Mouse (Mus musculus): ENCODE measurements around the gene Tmem237. TPM values are rescaled to one million over a fixed set of nuclear protein-coding genes. Genes with fewer than 3 reads are reported as not detected.

The Tmem237 gene
- polyA plus RNA-seq, 1 experiment from 2014 or later, result 43.3 TPM

GRCm38 (mm10) chr1:59152346-59152745, 32.1 kb upstream of the Tmem237 start:
- Histone ChIP-seq H3K4me3 (ENCODE audit: low read depth, low read length) (no peak overlapping the region), H3K36me3 (ENCODE audit: insufficient read depth) (no peaks in the 10 kb centered on the region), H3K4me1 (ENCODE audit: insufficient read depth) (no peaks in the 10 kb centered on the region), H3K9ac (no peak overlapping the region), H3K27me3 (ENCODE audit: insufficient read depth, low read length) (no peaks in the 10 kb centered on the region), H3K27ac (ENCODE audit: low read depth) (no peak overlapping the region), H3K4me2 (no peak overlapping the region), H3K9me3 (ENCODE audit: low read depth, low read length) (no peaks in the 10 kb centered on the region)
- DNase-seq (no peak), ATAC-seq (ENCODE audit: insufficient read depth) (no peak)
- WGBS, result 72% methylated on average over 4 of the region's 4 CpGs
- TF ChIP-seq CTCF (IDR thresholded peaks at IDR 0.05; ENCODE audit: low read depth), result no peak

- Histone ChIP-seq H3K4me2 (no peak overlapping the region), H3K27ac (ENCODE audit: low read depth) (no peak overlapping the region), H3K9ac (no peak overlapping the region), H3K4me3 (ENCODE audit: low read depth, low read length) (no peak overlapping the region), H3K4me1 (ENCODE audit: insufficient read depth) (no peaks in the 10 kb centered on the region), H3K36me3 (ENCODE audit: insufficient read depth) (no peaks in the 10 kb centered on the region), H3K27me3 (ENCODE audit: insufficient read depth, low read length) (no peaks in the 10 kb centered on the region), H3K9me3 (ENCODE audit: low read depth, low read length) (no peaks in the 10 kb centered on the region)
- ATAC-seq (ENCODE audit: insufficient read depth), result no peak
- WGBS, result 67% methylated on average over 5 of the region's 5 CpGs
- TF ChIP-seq CTCF (IDR thresholded peaks at IDR 0.05; ENCODE audit: low read depth), result peak; percentile 10; the same call in 1 of the 2 replicates
- no peak for DNase-seq
Observed at GRCm38 (mm10) chr1:59150542-59150941, 30.3 kb upstream of the Tmem237 start.

GRCm38 (mm10) chr1:59144543-59144942, 24.3 kb upstream of the Tmem237 start:
- WGBS, result 71% methylated on average over 10 of the region's 10 CpGs
- no peaks in the 10 kb centered on the region for H3K36me3 ChIP-seq (ENCODE audit: insufficient read depth)
- no peaks in the 10 kb centered on the region for H3K27me3 ChIP-seq (ENCODE audit: insufficient read depth, low read length)
- DNase-seq (no peak), ATAC-seq (ENCODE audit: insufficient read depth) (no peak)
- H3K4me2 ChIP-seq, result no peak overlapping the region
- no peaks in the 10 kb centered on the region for H3K9me3 ChIP-seq (ENCODE audit: low read depth, low read length)
- no peak overlapping the region for H3K9ac ChIP-seq
- H3K4me3 ChIP-seq (ENCODE audit: low read depth, low read length), result no peak overlapping the region
- H3K27ac ChIP-seq (ENCODE audit: low read depth), result no peak overlapping the region
- H3K4me1 ChIP-seq (ENCODE audit: insufficient read depth), result no peaks in the 10 kb centered on the region
- TF ChIP-seq CTCF (IDR thresholded peaks at IDR 0.05; ENCODE audit: low read depth), result peak; percentile 49

GRCm38 (mm10) chr1:59142809-59143208, 22.6 kb upstream of the Tmem237 start:
- H3K36me3 ChIP-seq (ENCODE audit: insufficient read depth), result no peaks in the 10 kb centered on the region
- peak; percentile 81 for TF ChIP-seq CTCF (IDR thresholded peaks at IDR 0.05; ENCODE audit: low read depth)
- no peak overlapping the region for H3K27ac ChIP-seq (ENCODE audit: low read depth)
- H3K4me1 ChIP-seq (ENCODE audit: insufficient read depth), result no peaks in the 10 kb centered on the region
- H3K4me3 ChIP-seq (ENCODE audit: low read depth, low read length), result no peak overlapping the region
- H3K9ac ChIP-seq, result no peak overlapping the region
- no peaks in the 10 kb centered on the region for H3K9me3 ChIP-seq (ENCODE audit: low read depth, low read length)
- no peak for ATAC-seq (ENCODE audit: insufficient read depth)
- no peak overlapping the region for H3K4me2 ChIP-seq
- H3K27me3 ChIP-seq (ENCODE audit: insufficient read depth, low read length), result no peaks in the 10 kb centered on the region
- DNase-seq, result peak; percentile 85

- Histone ChIP-seq H3K9me3 (ENCODE audit: low read depth, low read length) (no peaks in the 10 kb centered on the region), H3K4me1 (ENCODE audit: insufficient read depth) (no peaks in the 10 kb centered on the region), H3K9ac (no peak overlapping the region), H3K27me3 (ENCODE audit: insufficient read depth, low read length) (no peaks in the 10 kb centered on the region), H3K4me2 (no peak overlapping the region), H3K4me3 (ENCODE audit: low read depth, low read length) (no peak overlapping the region), H3K36me3 (ENCODE audit: insufficient read depth) (no peaks in the 10 kb centered on the region), H3K27ac (ENCODE audit: low read depth) (no peak overlapping the region)
- WGBS, result 23% methylated on average over 5 of the region's 5 CpGs
- peak; percentile 87 for DNase-seq
- peak; percentile 88 for ATAC-seq (ENCODE audit: insufficient read depth)
- TF ChIP-seq CTCF (IDR thresholded peaks at IDR 0.05; ENCODE audit: low read depth), result no peak
Observed at GRCm38 (mm10) chr1:59134419-59134818, 14.2 kb upstream of the Tmem237 start.

GRCm38 (mm10) chr1:59128879-59129278, 8.7 kb upstream of the Tmem237 start:
- Histone ChIP-seq H3K4me2 (no peak overlapping the region), H3K27me3 (ENCODE audit: insufficient read depth, low read length) (no peaks in the 10 kb centered on the region; the same call in 1 of the 2 replicates), H3K9me3 (ENCODE audit: low read depth, low read length) (no peaks in the 10 kb centered on the region), H3K36me3 (ENCODE audit: insufficient read depth) (no peaks in the 10 kb centered on the region), H3K4me3 (ENCODE audit: low read depth, low read length) (no peak overlapping the region), H3K4me1 (ENCODE audit: insufficient read depth) (no peaks in the 10 kb centered on the region), H3K9ac (no peak overlapping the region), H3K27ac (ENCODE audit: low read depth) (no peak overlapping the region)
- ATAC-seq (ENCODE audit: insufficient read depth) (0 out of 2 replicates have a peak, but pooled peaks have one; percentile 28), DNase-seq (peak; percentile 54)
- WGBS, result 31% methylated on average over 7 of the region's 7 CpGs
- TF ChIP-seq CTCF (IDR thresholded peaks at IDR 0.05; ENCODE audit: low read depth), result no peak

GRCm38 (mm10) chr1:59125558-59125957, 5.3 kb upstream of the Tmem237 start:
- no peak overlapping the region for H3K4me3 ChIP-seq (ENCODE audit: low read depth, low read length)
- no peaks in the 10 kb centered on the region; the same call in 1 of the 2 replicates for H3K27me3 ChIP-seq (ENCODE audit: insufficient read depth, low read length)
- H3K36me3 ChIP-seq (ENCODE audit: insufficient read depth), result no peaks in the 10 kb centered on the region
- ATAC-seq (ENCODE audit: insufficient read depth) (no peak), DNase-seq (no peak)
- no peaks in the 10 kb centered on the region for H3K9me3 ChIP-seq (ENCODE audit: low read depth, low read length)
- no peaks in the 10 kb centered on the region for H3K4me1 ChIP-seq (ENCODE audit: insufficient read depth)
- TF ChIP-seq CTCF (IDR thresholded peaks at IDR 0.05; ENCODE audit: low read depth), result no peak
- H3K4me2 ChIP-seq, result no peak overlapping the region
- H3K9ac ChIP-seq, result no peak overlapping the region
- no peak overlapping the region for H3K27ac ChIP-seq (ENCODE audit: low read depth)
- WGBS, result 49% methylated on average over 5 of the region's 5 CpGs

GRCm38 (mm10) chr1:59110524-59110923, 9.7 kb downstream of the Tmem237 start:
- Histone ChIP-seq H3K36me3 (ENCODE audit: insufficient read depth) (peaks cover 45% of the 10 kb centered on the region), H3K27ac (ENCODE audit: low read depth) (no peak overlapping the region), H3K9ac (no peak overlapping the region), H3K4me1 (ENCODE audit: insufficient read depth) (no peaks in the 10 kb centered on the region), H3K9me3 (ENCODE audit: low read depth, low read length) (no peaks in the 10 kb centered on the region), H3K27me3 (ENCODE audit: insufficient read depth, low read length) (no peaks in the 10 kb centered on the region), H3K4me3 (ENCODE audit: low read depth, low read length) (no peak overlapping the region), H3K4me2 (no peak overlapping the region)
- WGBS, result 79% methylated on average over 8 of the region's 8 CpGs
- ATAC-seq (ENCODE audit: insufficient read depth) (no peak), DNase-seq (no peak)
- TF ChIP-seq CTCF (IDR thresholded peaks at IDR 0.05; ENCODE audit: low read depth), result no peak
